Mouse (Mus musculus): Measurements from ENCODE around the gene Ptger1.

DNA sequence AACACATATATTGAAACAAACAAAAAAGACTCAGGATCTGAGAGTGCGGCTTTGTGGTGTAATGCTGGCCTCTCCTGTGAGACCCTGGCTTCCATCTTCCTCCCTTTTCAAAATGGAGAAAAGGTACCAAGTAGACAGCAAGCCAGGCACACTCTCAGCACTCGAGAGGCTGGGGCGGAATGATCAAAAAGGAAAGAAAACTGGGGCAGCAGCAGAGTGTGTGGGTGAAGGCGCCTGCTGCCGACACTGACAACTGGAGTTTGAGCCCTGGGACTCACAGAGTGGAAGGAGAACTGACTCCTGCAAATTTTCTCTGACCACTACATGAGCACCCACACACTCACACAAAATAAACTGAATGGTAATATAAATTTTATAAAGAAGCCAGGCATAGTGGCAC is 8.0 kb downstream of the Ptger1 start:
- TF ChIP-seq CTCF (IDR thresholded peaks at IDR 0.05; ENCODE audit: low read depth, low read length) (no peak), GATA1 (IDR thresholded peaks at IDR 0.05; ENCODE audit: borderline replicate concordance, low read length) (no peak), GATA2 (IDR thresholded peaks at IDR 0.05; ENCODE audit: borderline replicate concordance, low read depth, low read length) (no peak), POLR2AphosphoS5 (IDR thresholded peaks at IDR 0.05; ENCODE audit: insufficient replicate concordance, low read depth, low read length) (no peak)
